Mouse (Mus musculus): ENCODE measurements around the gene Cd4.

DNA sequence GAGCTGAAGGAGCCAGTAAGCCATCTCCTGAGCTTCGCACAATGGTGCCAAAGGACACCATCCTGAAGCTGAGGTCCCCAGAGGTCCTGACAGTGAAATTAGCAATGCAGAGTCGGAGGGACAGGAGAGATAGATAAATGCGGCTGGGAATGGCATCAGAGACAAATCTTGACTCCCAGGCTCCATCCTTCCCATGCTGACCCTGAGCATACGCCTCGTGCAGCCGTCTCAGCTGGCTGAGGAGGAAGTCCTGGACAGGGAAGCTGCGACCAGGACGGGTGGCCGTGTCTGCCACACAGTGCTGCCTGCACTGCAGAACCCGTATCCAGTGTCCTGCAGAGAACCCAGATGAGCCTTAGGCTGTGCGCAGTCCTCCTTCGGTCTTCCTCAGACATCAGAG, 33.4 kb downstream of the Cd4 start:
- TF ChIP-seq POLR2AphosphoS2 (IDR thresholded peaks at IDR 0.05; ENCODE audit: insufficient read length, low read depth): no peak
- no peak for TF ChIP-seq POLR2A (IDR thresholded peaks at IDR 0.05; ENCODE audit: insufficient read length, low read depth)
- no peak for TF ChIP-seq REST (IDR thresholded peaks at IDR 0.05; ENCODE audit: insufficient read depth, insufficient read length)

All from myocyte (in vitro differentiated cells).